ENCODE assay signal across 28 mouse cellular contexts in the genomic region with DNA sequence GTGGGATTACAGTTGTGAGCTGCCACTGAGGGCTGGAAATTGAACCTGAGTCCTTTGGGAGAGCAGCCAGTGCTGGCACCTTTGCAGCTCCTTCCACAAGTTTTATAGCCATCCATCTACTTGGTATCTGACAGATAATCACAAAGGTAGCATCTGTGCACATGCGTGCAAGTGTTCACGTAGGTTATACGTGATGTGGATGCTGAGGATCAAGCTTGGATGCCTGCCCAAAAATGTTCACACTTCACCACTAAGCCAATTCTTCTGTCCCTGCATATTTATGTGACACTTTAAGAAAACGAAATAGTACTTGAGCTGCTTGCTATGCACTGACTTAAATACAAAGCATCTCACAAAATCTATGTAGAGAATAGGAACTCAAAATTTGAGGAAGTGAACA. TPM values are rescaled to one million over a fixed set of nuclear protein-coding genes. Genes with fewer than 3 reads are reported as not detected.
A peak's percentile ranks its signal among the peaks of the same experiment; 100 is the strongest.
DNase-seq lines count a peak whose midpoint lies in the region; ATAC-seq lines count a peak whose summit lies in the region.
"Had no signal": no experiment of that assay in that cellular context is flagged by ENCODE, and none has a peak within 500 bp of the region (broad histone marks: within the 10 kb centered on the region; RNA-seq: fewer than 3 reads in every experiment).

No protein-coding gene starts in this region.

- no peak overlapping the region for H3K4me3 ChIP-seq in forebrain, embryonic 13.5 days
- H3K4me3 ChIP-seq in forebrain, embryonic 12.5 days (replicated peaks), result no peak overlapping the region
- no peak overlapping the region for H3K4me3 ChIP-seq in hindbrain, embryonic 16.5 days (ENCODE audit: low read length)
- H3K4me3 ChIP-seq in hindbrain, embryonic 11.5 days (ENCODE audit: low read depth, low read length), result no peak overlapping the region
- H3K4me3 ChIP-seq in neural tube, embryonic 15.5 days (replicated peaks), result no peak overlapping the region
- H3K4me3 ChIP-seq: embryonic facial prominence, embryonic 15.5 days; heart, embryonic 13.5 days; limb, embryonic 12.5 days; liver, embryonic 15.5 days; lung, embryonic 15.5 days; midbrain, embryonic 12.5 days; neural tube, embryonic 13.5 days had no signal

- H3K4me2 ChIP-seq in forebrain, embryonic 13.5 days, result no peak overlapping the region
- H3K4me2 ChIP-seq in forebrain, embryonic 12.5 days, result no peak overlapping the region
- no peak overlapping the region for H3K4me2 ChIP-seq in hindbrain, embryonic 16.5 days (ENCODE audit: low read length)
- H3K4me2 ChIP-seq in hindbrain, embryonic 11.5 days (replicated peaks; ENCODE audit: low read depth, low read length), result no peak overlapping the region
- no peak overlapping the region for H3K4me2 ChIP-seq in neural tube, embryonic 15.5 days
- H3K4me2 ChIP-seq: embryonic facial prominence, embryonic 15.5 days; heart, embryonic 13.5 days; limb, embryonic 12.5 days; liver, embryonic 15.5 days; lung, embryonic 15.5 days; midbrain, embryonic 12.5 days; neural tube, embryonic 13.5 days had no signal

- H3K9ac ChIP-seq in forebrain, embryonic 13.5 days, result no peak overlapping the region
- H3K9ac ChIP-seq in forebrain, embryonic 12.5 days, result no peak overlapping the region
- H3K9ac ChIP-seq in hindbrain, embryonic 16.5 days (ENCODE audit: low read depth, low read length), result no peak overlapping the region
- H3K9ac ChIP-seq in hindbrain, embryonic 11.5 days (ENCODE audit: low read depth, low read length), result no peak overlapping the region
- H3K9ac ChIP-seq in neural tube, embryonic 15.5 days (replicated peaks), result no peak overlapping the region
- H3K9ac ChIP-seq: embryonic facial prominence, embryonic 15.5 days; heart, embryonic 13.5 days; limb, embryonic 12.5 days; liver, embryonic 15.5 days; lung, embryonic 15.5 days; midbrain, embryonic 12.5 days; neural tube, embryonic 13.5 days had no signal

- no peaks in the 10 kb centered on the region; the same call in 1 of the 2 replicates for H3K36me3 ChIP-seq in forebrain, embryonic 13.5 days (ENCODE audit: poor library complexity, severe bottlenecking)
- peaks cover 6% of the 10 kb centered on the region for H3K36me3 ChIP-seq in forebrain, embryonic 12.5 days (replicated peaks)
- no peaks in the 10 kb centered on the region for H3K36me3 ChIP-seq in hindbrain, embryonic 16.5 days (ENCODE audit: control insufficient read depth, insufficient read depth, low read length)
- no peaks in the 10 kb centered on the region for H3K36me3 ChIP-seq in hindbrain, embryonic 11.5 days (ENCODE audit: control insufficient read depth, insufficient read depth, low read length)
- H3K36me3 ChIP-seq in neural tube, embryonic 15.5 days, result no peaks in the 10 kb centered on the region
- H3K36me3 ChIP-seq: embryonic facial prominence, embryonic 15.5 days; liver, embryonic 15.5 days; lung, embryonic 15.5 days; midbrain, embryonic 12.5 days; neural tube, embryonic 13.5 days had no signal

- WGBS in forebrain, embryonic 13.5 days, result 74% methylated on average over 4 of the region's 4 CpGs
- 77% methylated on average over 4 of the region's 4 CpGs for WGBS in forebrain, embryonic 12.5 days
- 66% methylated on average over 4 of the region's 4 CpGs for WGBS in hindbrain, embryonic 16.5 days
- 88% methylated on average over 4 of the region's 4 CpGs for WGBS in hindbrain, embryonic 11.5 days
- WGBS in neural tube, embryonic 15.5 days, result 73% methylated on average over 4 of the region's 4 CpGs

- H3K9me3 ChIP-seq in forebrain, embryonic 13.5 days (replicated peaks), result no peaks in the 10 kb centered on the region
- no peaks in the 10 kb centered on the region for H3K9me3 ChIP-seq in forebrain, embryonic 12.5 days
- no peaks in the 10 kb centered on the region for H3K9me3 ChIP-seq in hindbrain, embryonic 16.5 days (ENCODE audit: control insufficient read depth, low read length)
- no peaks in the 10 kb centered on the region for H3K9me3 ChIP-seq in hindbrain, embryonic 11.5 days (ENCODE audit: control insufficient read depth, low read length)
- H3K9me3 ChIP-seq in neural tube, embryonic 15.5 days (replicated peaks), result no peaks in the 10 kb centered on the region
- H3K9me3 ChIP-seq: embryonic facial prominence, embryonic 15.5 days; G1E; heart, embryonic 13.5 days; limb, embryonic 12.5 days; liver, embryonic 15.5 days; lung, embryonic 15.5 days; midbrain, embryonic 12.5 days; neural tube, embryonic 13.5 days had no signal

- no peak overlapping the region; the same call in 1 of the 2 replicates for H3K27ac ChIP-seq in forebrain, embryonic 13.5 days
- no peak overlapping the region for H3K27ac ChIP-seq in forebrain, embryonic 12.5 days
- no peak overlapping the region for H3K27ac ChIP-seq in hindbrain, embryonic 16.5 days (ENCODE audit: low read depth, low read length)
- no peak overlapping the region for H3K27ac ChIP-seq in hindbrain, embryonic 11.5 days (ENCODE audit: low read depth, low read length)
- H3K27ac ChIP-seq in neural tube, embryonic 15.5 days (replicated peaks), result no peak overlapping the region
- H3K27ac ChIP-seq: embryonic facial prominence, embryonic 15.5 days; heart, embryonic 13.5 days; limb, embryonic 12.5 days; liver, embryonic 15.5 days; lung, embryonic 15.5 days; midbrain, embryonic 12.5 days; neural tube, embryonic 13.5 days had no signal

- 0 out of 2 replicates have a peak, but pooled peaks cover 2% of the 10 kb centered on the region for H3K4me1 ChIP-seq in forebrain, embryonic 13.5 days
- H3K4me1 ChIP-seq in forebrain, embryonic 12.5 days, result no peaks in the 10 kb centered on the region
- H3K4me1 ChIP-seq in hindbrain, embryonic 16.5 days (ENCODE audit: control insufficient read depth, insufficient read depth, low read depth, low read length), result no peaks in the 10 kb centered on the region
- no peaks in the 10 kb centered on the region for H3K4me1 ChIP-seq in hindbrain, embryonic 11.5 days (replicated peaks; ENCODE audit: control insufficient read depth, insufficient read depth, low read length)
- no peaks in the 10 kb centered on the region for H3K4me1 ChIP-seq in neural tube, embryonic 15.5 days
- H3K4me1 ChIP-seq: embryonic facial prominence, embryonic 15.5 days; limb, embryonic 12.5 days; liver, embryonic 15.5 days; lung, embryonic 15.5 days; neural tube, embryonic 13.5 days had no signal

- ATAC-seq in forebrain, embryonic 13.5 days, result peak; percentile 65
- ATAC-seq in forebrain, embryonic 12.5 days (ENCODE audit: low FRiP score), result no peak
- peak; percentile 29; the same call in 1 of the 2 replicates for ATAC-seq in hindbrain, embryonic 16.5 days
- ATAC-seq in hindbrain, embryonic 11.5 days (ENCODE audit: low FRiP score), result no peak
- ATAC-seq in neural tube, embryonic 15.5 days (ENCODE audit: low FRiP score), result peak; percentile 9; the same call in 1 of the 2 replicates
- ATAC-seq: inflammation-experienced regulatory T-cells, adult 6 months; Patski had no signal

- DNase-seq in hindbrain, embryonic 11.5 days (ENCODE audit: low spot score), result no peak
- no peak for DNase-seq in neural tube, embryonic 10.5 days (ENCODE audit: extremely low spot score, low spot score)
- DNase-seq in spleen, postnatal 10 days (ENCODE audit: low spot score in 2 of 2), result no peak
- DNase-seq: adrenal gland, postnatal 10 days; cerebellum, adult 11-12 months; cerebellum, adult 9-11 months; gastrocnemius, postnatal 25 days; heart, postnatal 10 days; kidney, adult 11 months; kidney, postnatal 14 days; thymus, postnatal 4 days had no signal

- no peaks in the 10 kb centered on the region for H3K27me3 ChIP-seq in forebrain, embryonic 13.5 days
- no peaks in the 10 kb centered on the region for H3K27me3 ChIP-seq in forebrain, embryonic 12.5 days
- no peaks in the 10 kb centered on the region for H3K27me3 ChIP-seq in hindbrain, embryonic 16.5 days (replicated peaks; ENCODE audit: control insufficient read depth, insufficient read depth, low read length)
- H3K27me3 ChIP-seq in hindbrain, embryonic 11.5 days (ENCODE audit: control insufficient read depth, insufficient read depth, low read length), result no peaks in the 10 kb centered on the region
- H3K27me3 ChIP-seq in neural tube, embryonic 15.5 days (replicated peaks), result no peaks in the 10 kb centered on the region
- H3K27me3 ChIP-seq: embryonic facial prominence, embryonic 15.5 days; heart, embryonic 13.5 days; limb, embryonic 12.5 days; liver, embryonic 15.5 days; lung, embryonic 15.5 days; midbrain, embryonic 12.5 days; neural tube, embryonic 13.5 days; Patski had no signal

RNA-seq across cellular contexts. Expression of a gene that starts 38.8 kb away (rescaled TPM):
- 242 and 248 TPM in 2 replicates for polyA plus RNA-seq in forebrain, embryonic 13.5 days (2015; fragmentation: Nextera tagmentation; extraction: Ambion mirVana)
- polyA plus RNA-seq in forebrain, embryonic 12.5 days (2016; fragmentation: Nextera tagmentation; extraction: Ambion mirVana), result 301 and 313 TPM in 2 replicates
- polyA plus RNA-seq in hindbrain, embryonic 16.5 days (2015; fragmentation: Nextera tagmentation; extraction: Ambion mirVana), result 111 and 128 TPM in 2 replicates
- 230 and 231 TPM in 2 replicates for polyA plus RNA-seq in hindbrain, embryonic 11.5 days (2014; fragmentation: Nextera tagmentation; extraction: Ambion mirVana)
- polyA plus RNA-seq in neural tube, embryonic 15.5 days (2015; fragmentation: Nextera tagmentation; extraction: Ambion mirVana), result 126 and 133 TPM in 2 replicates

RNA-seq across cellular contexts. Expression of a gene that starts 48.4 kb away (rescaled TPM):
- polyA plus RNA-seq in forebrain, embryonic 13.5 days (2015; fragmentation: Nextera tagmentation; extraction: Ambion mirVana), result 0.14 TPM in 1 of 2 replicates, not detected in the other
- polyA plus RNA-seq in forebrain, embryonic 12.5 days (2016; fragmentation: Nextera tagmentation; extraction: Ambion mirVana), result not detected in 2 replicates
- polyA plus RNA-seq in hindbrain, embryonic 16.5 days (2015; fragmentation: Nextera tagmentation; extraction: Ambion mirVana), result not detected in 2 replicates
- not detected in 2 replicates for polyA plus RNA-seq in hindbrain, embryonic 11.5 days (2014; fragmentation: Nextera tagmentation; extraction: Ambion mirVana)
- polyA plus RNA-seq in neural tube, embryonic 15.5 days (2015; fragmentation: Nextera tagmentation; extraction: Ambion mirVana), result 0.12 and 0.63 TPM in 2 replicates
- polyA plus RNA-seq: G1E; kidney, embryonic 14.5 days; limb, embryonic 12.5 days; liver, adult 2 months; midbrain, embryonic 12.5 days; stomach, embryonic 14.5 days had no signal

RNA-seq across cellular contexts. Expression of a gene that starts 58.9 kb away (rescaled TPM):
- polyA plus RNA-seq in forebrain, embryonic 13.5 days (2015; fragmentation: Nextera tagmentation; extraction: Ambion mirVana), result 9.5 and 10.4 TPM in 2 replicates
- 7.7 and 9.1 TPM in 2 replicates for polyA plus RNA-seq in forebrain, embryonic 12.5 days (2016; fragmentation: Nextera tagmentation; extraction: Ambion mirVana)
- polyA plus RNA-seq in hindbrain, embryonic 16.5 days (2015; fragmentation: Nextera tagmentation; extraction: Ambion mirVana), result 21.3 and 26.0 TPM in 2 replicates
- polyA plus RNA-seq in hindbrain, embryonic 11.5 days (2014; fragmentation: Nextera tagmentation; extraction: Ambion mirVana), result 15.2 and 20.5 TPM in 2 replicates
- 29.0 and 48.7 TPM in 2 replicates for polyA plus RNA-seq in neural tube, embryonic 15.5 days (2015; fragmentation: Nextera tagmentation; extraction: Ambion mirVana)

Comparison
In these comparisons a context has a peak if more than half of its experiments do, and no peak if none do; other contexts are left out.
1. ATAC-seq: peak in forebrain, embryonic 13.5 days (single experiment), hindbrain, embryonic 16.5 days (single experiment) and neural tube, embryonic 15.5 days (single experiment); none in forebrain, embryonic 12.5 days (single experiment) and hindbrain, embryonic 11.5 days (single experiment).